Mouse (Mus musculus): ENCODE measurements around the gene Susd4. TPM values are rescaled to one million over a fixed set of nuclear protein-coding genes. Genes with fewer than 3 reads are reported as not detected.

Gene Susd4
- polyA plus RNA-seq, 1 experiment, result not detected

- no peak overlapping the region for H3K27ac ChIP-seq (ENCODE audit: insufficient read depth, low read depth, low read length)
- no peaks in the 10 kb centered on the region for H3K4me1 ChIP-seq (ENCODE audit: control insufficient read depth, insufficient read depth, low read length)
- WGBS, result 63% methylated on average over 8 of the region's 8 CpGs
- TF ChIP-seq CTCF (IDR thresholded peaks at IDR 0.05; ENCODE audit: insufficient read depth, low read depth, low read length) (no peak), POLR2A (IDR thresholded peaks at IDR 0.05; ENCODE audit: insufficient read depth, low read depth, low read length) (no peak)
- no peak overlapping the region for H3K4me3 ChIP-seq (ENCODE audit: insufficient read depth, low read depth, low read length)
These were observed 12.4 kb upstream of the Susd4 start for GRCm38 (mm10) chr1:182751301-182751700.

GRCm38 (mm10) chr1:182753694-182754093, 10.0 kb upstream of the Susd4 start:
- Histone ChIP-seq H3K4me3 (ENCODE audit: insufficient read depth, low read depth, low read length) (no peak overlapping the region), H3K27ac (ENCODE audit: insufficient read depth, low read depth, low read length) (no peak overlapping the region), H3K4me1 (ENCODE audit: control insufficient read depth, insufficient read depth, low read length) (no peaks in the 10 kb centered on the region)
- WGBS, result 69% methylated on average over 8 of the region's 8 CpGs
- no peak for TF ChIP-seq POLR2A (IDR thresholded peaks at IDR 0.05; ENCODE audit: insufficient read depth, low read depth, low read length)

DNA sequence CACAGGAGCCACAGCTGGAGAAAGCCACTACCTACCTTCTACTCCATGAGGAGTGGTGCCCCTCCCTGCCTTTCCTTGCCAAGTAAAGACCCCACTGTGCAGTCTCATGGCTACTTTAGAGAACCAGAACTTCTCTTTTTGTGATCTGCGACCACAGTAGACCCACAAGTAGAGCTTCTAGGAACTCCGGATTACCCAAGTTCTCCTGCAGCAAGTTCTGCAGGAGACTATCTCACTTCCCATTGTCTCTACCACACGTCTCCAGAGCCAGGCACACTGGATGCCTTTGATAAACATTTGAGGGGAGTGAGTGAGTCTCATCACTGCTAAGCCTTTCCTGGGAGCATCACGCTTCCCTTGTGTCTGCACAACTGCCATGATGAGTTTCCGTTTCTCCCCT, 8.8 kb upstream of the Susd4 start:
- Histone ChIP-seq H3K4me1 (ENCODE audit: control insufficient read depth, insufficient read depth, low read length) (no peaks in the 10 kb centered on the region), H3K27ac (ENCODE audit: insufficient read depth, low read depth, low read length) (no peak overlapping the region), H3K4me3 (ENCODE audit: insufficient read depth, low read depth, low read length) (no peak overlapping the region)
- TF ChIP-seq POLR2A (IDR thresholded peaks at IDR 0.05; ENCODE audit: insufficient read depth, low read depth, low read length), result no peak
- TF ChIP-seq CTCF (IDR thresholded peaks at IDR 0.05; ENCODE audit: insufficient read depth, low read depth, low read length), result no peak
- WGBS, result 85% methylated on average over 5 of the region's 5 CpGs

DNA sequence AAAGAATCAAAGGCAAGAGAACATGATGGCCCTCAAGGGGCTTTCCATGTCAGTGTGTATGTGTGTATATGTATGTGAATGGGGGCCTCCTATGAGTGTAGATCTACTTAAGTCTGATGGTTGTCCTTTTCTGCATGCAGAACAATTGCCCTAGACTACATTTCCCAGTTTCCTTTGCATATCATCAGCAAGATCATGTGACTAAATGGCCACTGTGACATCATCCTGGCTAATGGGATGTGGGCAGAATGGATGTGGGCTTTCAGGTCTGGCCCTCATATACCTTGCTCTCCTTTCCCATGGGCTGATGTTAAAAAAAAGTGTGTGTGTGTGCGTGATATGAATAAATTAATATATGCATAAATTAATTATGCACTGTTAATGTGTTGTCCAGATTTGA, 4.9 kb upstream of the Susd4 start:
- 97% methylated on average over 1 of the region's 1 CpGs for WGBS
- Histone ChIP-seq H3K4me3 (ENCODE audit: insufficient read depth, low read depth, low read length) (no peak overlapping the region), H3K4me1 (ENCODE audit: control insufficient read depth, insufficient read depth, low read length) (peaks cover 7% of the 10 kb centered on the region), H3K27ac (ENCODE audit: insufficient read depth, low read depth, low read length) (no peak overlapping the region)
- TF ChIP-seq POLR2A (IDR thresholded peaks at IDR 0.05; ENCODE audit: insufficient read depth, low read depth, low read length), result no peak
- TF ChIP-seq CTCF (IDR thresholded peaks at IDR 0.05; ENCODE audit: insufficient read depth, low read depth, low read length), result no peak

GRCm38 (mm10) chr1:182763191-182763715, 407 bp upstream of the Susd4 start:
- WGBS, result 10% methylated on average over 17 of the region's 17 CpGs
- TF ChIP-seq POLR2A (IDR thresholded peaks at IDR 0.05; ENCODE audit: insufficient read depth, low read depth, low read length) (no peak), CTCF (IDR thresholded peaks at IDR 0.05; ENCODE audit: insufficient read depth, low read depth, low read length) (no peak)

GRCm38 (mm10) chr1:182764541-182765281, 1.1 kb downstream of the Susd4 start:
- Histone ChIP-seq H3K4me3 (ENCODE audit: insufficient read depth, low read depth, low read length) (peak overlapping the region; percentile 93), H3K4me1 (ENCODE audit: control insufficient read depth, insufficient read depth, low read length) (peaks cover 11% of the 10 kb centered on the region), H3K27ac (ENCODE audit: insufficient read depth, low read depth, low read length) (peak overlapping the region; percentile 77)
- WGBS, result 2% methylated on average over 27 of the region's 27 CpGs
- TF ChIP-seq CTCF (IDR thresholded peaks at IDR 0.05; ENCODE audit: insufficient read depth, low read depth, low read length) (no peak), POLR2A (IDR thresholded peaks at IDR 0.05; ENCODE audit: insufficient read depth, low read depth, low read length) (no peak)

More at GRCm38 (mm10) chr1:182763191-182763715, 407 bp upstream of the Susd4 start:
- Histone ChIP-seq H3K4me1 (ENCODE audit: control insufficient read depth, insufficient read depth, low read length) (peaks cover 11% of the 10 kb centered on the region), H3K4me3 (ENCODE audit: insufficient read depth, low read depth, low read length) (peak overlapping the region; percentile 93), H3K27ac (ENCODE audit: insufficient read depth, low read depth, low read length) (peak overlapping the region; percentile 77)

DNA sequence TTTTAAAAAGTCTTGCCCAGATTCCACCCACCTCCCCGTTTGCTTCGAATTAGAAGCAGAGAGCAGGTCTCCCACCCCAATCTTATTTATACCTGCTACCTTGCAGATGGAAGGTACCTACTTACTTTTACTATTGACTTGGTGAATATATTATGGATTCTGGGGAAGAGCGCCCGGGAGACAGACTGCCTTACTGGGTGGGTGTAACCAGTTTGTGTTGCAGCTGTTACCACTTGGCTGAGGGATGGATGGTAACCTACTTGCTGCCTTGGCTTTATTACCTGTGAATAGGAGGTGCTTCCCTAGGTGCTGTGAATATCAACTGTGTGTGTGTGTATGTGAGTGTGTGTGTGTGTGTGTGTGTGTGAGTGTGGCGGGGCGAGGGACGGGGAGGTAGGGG, 11.9 kb downstream of the Susd4 start:
- WGBS, result 83% methylated on average over 7 of the region's 7 CpGs
- Histone ChIP-seq H3K27ac (ENCODE audit: insufficient read depth, low read depth, low read length) (no peak overlapping the region), H3K4me1 (ENCODE audit: control insufficient read depth, insufficient read depth, low read length) (peaks cover 37% of the 10 kb centered on the region), H3K4me3 (ENCODE audit: insufficient read depth, low read depth, low read length) (no peak overlapping the region)
- TF ChIP-seq POLR2A (IDR thresholded peaks at IDR 0.05; ENCODE audit: insufficient read depth, low read depth, low read length) (no peak), CTCF (IDR thresholded peaks at IDR 0.05; ENCODE audit: insufficient read depth, low read depth, low read length) (no peak)

- TF ChIP-seq CTCF (IDR thresholded peaks at IDR 0.05; ENCODE audit: insufficient read depth, low read depth, low read length) (no peak), POLR2A (IDR thresholded peaks at IDR 0.05; ENCODE audit: insufficient read depth, low read depth, low read length) (no peak)
- peaks cover 37% of the 10 kb centered on the region for H3K4me1 ChIP-seq (ENCODE audit: control insufficient read depth, insufficient read depth, low read length)
- H3K27ac ChIP-seq (ENCODE audit: insufficient read depth, low read depth, low read length), result no peak overlapping the region
- 57% methylated on average over 10 of the region's 10 CpGs for WGBS
- H3K4me3 ChIP-seq (ENCODE audit: insufficient read depth, low read depth, low read length), result no peak overlapping the region
These were observed 13.2 kb downstream of the Susd4 start for GRCm38 (mm10) chr1:182776749-182777410.

- H3K4me1 ChIP-seq (ENCODE audit: control insufficient read depth, insufficient read depth, low read length), result peaks cover 37% of the 10 kb centered on the region
- H3K27ac ChIP-seq (ENCODE audit: insufficient read depth, low read depth, low read length), result no peak overlapping the region; the same call in 1 of the 2 replicates
- no peak overlapping the region for H3K4me3 ChIP-seq (ENCODE audit: insufficient read depth, low read depth, low read length)
- WGBS, result 45% methylated on average over 13 of the region's 13 CpGs
- TF ChIP-seq CTCF (IDR thresholded peaks at IDR 0.05; ENCODE audit: insufficient read depth, low read depth, low read length), result no peak
- TF ChIP-seq POLR2A (IDR thresholded peaks at IDR 0.05; ENCODE audit: insufficient read depth, low read depth, low read length), result no peak
These were observed 14.6 kb downstream of the Susd4 start for GRCm38 (mm10) chr1:182778225-182778624.
